Mouse (Mus musculus) embryo, embryonic 10.5 days (tissue): Measurements from ENCODE around the gene Aplf.
"Not testable (repeated sequence)": the region's sequence is repeated elsewhere in the genome, so short reads cannot be mapped to it uniquely, and the experiment has no call there.

Experiments
- DNase-seq: peaks from one replicate; pipeline ENCODE4 v3.0.0-alpha.2; 2015; ENCODE audit warnings: low spot score

Aplf gene

GRCm38 (mm10) chr6:87671771-87672517 is at the start of gene Aplf:
Aplf (minus strand) TSS chr6:87672193.
- DNase-seq, result peak; percentile 99

- DNase-seq, result no peak
These were observed 42.1 kb upstream of the Aplf start for GRCm38 (mm10) chr6:87714091-87714490.

GRCm38 (mm10) chr6:87712311-87712710 is 40.3 kb upstream of the Aplf start:
- DNase-seq, result no peak

- peak; percentile 61 for DNase-seq
These were observed 34.3 kb upstream of the Aplf start for GRCm38 (mm10) chr6:87706246-87706645.

- no peak for DNase-seq
These were observed 24.6 kb upstream of the Aplf start for GRCm38 (mm10) chr6:87696544-87696943.

GRCm38 (mm10) chr6:87695947-87696346 is 24.0 kb upstream of the Aplf start:
- no peak for DNase-seq

GRCm38 (mm10) chr6:87680418-87680817 is 8.4 kb upstream of the Aplf start:
- DNase-seq, result peak; percentile 33

- no peak for DNase-seq
These were observed 668 bp upstream of the Aplf start for GRCm38 (mm10) chr6:87672661-87673060.

GRCm38 (mm10) chr6:87671353-87671752 is 640 bp downstream of the Aplf start:
- no peak for DNase-seq

GRCm38 (mm10) chr6:87669894-87670588 is 2.0 kb downstream of the Aplf start:
- peak; percentile 92 for DNase-seq

GRCm38 (mm10) chr6:87668733-87669132 is 3.3 kb downstream of the Aplf start:
- no peak for DNase-seq

GRCm38 (mm10) chr6:87667804-87668203 is 4.2 kb downstream of the Aplf start:
- DNase-seq, result no peak

GRCm38 (mm10) chr6:87663445-87663844 is 8.5 kb downstream of the Aplf start:
- DNase-seq, result no peak

- no peak for DNase-seq
These were observed 9.8 kb downstream of the Aplf start for GRCm38 (mm10) chr6:87662197-87662596.

GRCm38 (mm10) chr6:87661707-87662106 is 10.3 kb downstream of the Aplf start:
- no peak for DNase-seq

GRCm38 (mm10) chr6:87658816-87659215 is 13.2 kb downstream of the Aplf start:
- no peak for DNase-seq

GRCm38 (mm10) chr6:87653904-87654638 is 17.9 kb downstream of the Aplf start:
- no peak for DNase-seq

GRCm38 (mm10) chr6:87653478-87653877 is 18.5 kb downstream of the Aplf start:
- DNase-seq, result no peak

GRCm38 (mm10) chr6:87652670-87653069 is 19.3 kb downstream of the Aplf start:
- no peak for DNase-seq

GRCm38 (mm10) chr6:87651787-87652186 is 20.2 kb downstream of the Aplf start:
- DNase-seq, result no peak

GRCm38 (mm10) chr6:87638134-87638660 is 33.8 kb downstream of the Aplf start:
- DNase-seq, result no peak

- DNase-seq, result no peak
These were observed 39.8 kb downstream of the Aplf start for GRCm38 (mm10) chr6:87632176-87632575.

GRCm38 (mm10) chr6:87628936-87629335 is 43.1 kb downstream of the Aplf start:
- not testable (repeated sequence) for DNase-seq
